Mouse (Mus musculus) myocyte (in vitro differentiated cells): ENCODE results near the gene Letmd1.

ENCODE experiments used
- CEBPB ChIP-seq: IDR thresholded peaks from 2 replicates; pipeline ENCODE4 v1.6.1; 2011; ENCODE audit warnings: mild to moderate bottlenecking, moderate library complexity; ENCODE audit not compliant: poor library complexity, insufficient read depth, severe bottlenecking
- E2F4 ChIP-seq: IDR thresholded peaks from one replicate; pipeline ENCODE4 v1.6.1; 2011; ENCODE audit warnings: mild to moderate bottlenecking, control low read depth, moderate library complexity; ENCODE audit not compliant: insufficient read depth
- MAX ChIP-seq: IDR thresholded peaks from one replicate; pipeline ENCODE4 v1.6.1; 2011; ENCODE audit warnings: low read depth, mild to moderate bottlenecking, control low read depth
- MYOG ChIP-seq, 3 experiments: IDR thresholded peaks; one replicate each; pipeline ENCODE4 v1.6.1; 2011; ENCODE audit warnings: control low read depth in 2 of 3, low read depth in 2 of 3, mild to moderate bottlenecking in 2 of 3; ENCODE audit not compliant: insufficient read length in 2 of 3, control insufficient read depth in 1 of 3, insufficient read depth in 1 of 3
- POLR2A ChIP-seq: IDR thresholded peaks from one replicate; pipeline ENCODE4 v1.6.1; 2011; ENCODE audit warnings: low read depth, mild to moderate bottlenecking, control low read depth, moderate library complexity; ENCODE audit not compliant: insufficient read length
- POLR2AphosphoS2 ChIP-seq: IDR thresholded peaks from one replicate; pipeline ENCODE4 v1.6.1; 2011; ENCODE audit warnings: low read depth, control low read depth; ENCODE audit not compliant: insufficient read length
- TCF12 ChIP-seq: IDR thresholded peaks from one replicate; pipeline ENCODE4 v1.6.1; 2011; ENCODE audit warnings: mild to moderate bottlenecking, control low read depth; ENCODE audit not compliant: poor library complexity, insufficient read depth, severe bottlenecking
- TCF3 ChIP-seq: IDR thresholded peaks from one replicate; pipeline ENCODE4 v1.6.1; 2011; ENCODE audit warnings: low read depth, control low read depth; ENCODE audit not compliant: insufficient read length
- USF1 ChIP-seq: IDR thresholded peaks from one replicate; pipeline ENCODE4 v1.6.1; 2011; ENCODE audit warnings: low read depth, mild to moderate bottlenecking, control low read depth, moderate library complexity

- TF ChIP-seq POLR2A: no peak
- no peak for TF ChIP-seq CEBPB
- TF ChIP-seq E2F4: no peak
- no peak for TF ChIP-seq TCF12
- no peak for TF ChIP-seq MYOG (IDR thresholded peaks at IDR 0.05; ENCODE audit: control insufficient read depth in 1 of 3, insufficient read depth in 1 of 3, insufficient read length in 2 of 3, low read depth in 2 of 3)
- no peak for TF ChIP-seq POLR2AphosphoS2
- TF ChIP-seq USF1: no peak
- TF ChIP-seq MAX: no peak
- no peak for TF ChIP-seq TCF3
Observed at GRCm38 (mm10) chr15:100487050-100487449, 18.2 kb downstream of the Letmd1 start.
